Mouse (Mus musculus): Measurements from ENCODE around the gene Cks1b. TPM values are rescaled to one million over a fixed set of nuclear protein-coding genes. Genes with fewer than 3 reads are reported as not detected.

Cks1b gene
- polyA plus RNA-seq (2017; shearing (Covaris generic)), result 10.2 TPM

GRCm38 (mm10) chr3:89418170-89418860 is at the start of gene Cks1b, which contains the start of gene Shc1:
Cks1b (minus strand) TSS chr3:89418383.
Shc1 (plus strand) TSS chr3:89418443.

DNA sequence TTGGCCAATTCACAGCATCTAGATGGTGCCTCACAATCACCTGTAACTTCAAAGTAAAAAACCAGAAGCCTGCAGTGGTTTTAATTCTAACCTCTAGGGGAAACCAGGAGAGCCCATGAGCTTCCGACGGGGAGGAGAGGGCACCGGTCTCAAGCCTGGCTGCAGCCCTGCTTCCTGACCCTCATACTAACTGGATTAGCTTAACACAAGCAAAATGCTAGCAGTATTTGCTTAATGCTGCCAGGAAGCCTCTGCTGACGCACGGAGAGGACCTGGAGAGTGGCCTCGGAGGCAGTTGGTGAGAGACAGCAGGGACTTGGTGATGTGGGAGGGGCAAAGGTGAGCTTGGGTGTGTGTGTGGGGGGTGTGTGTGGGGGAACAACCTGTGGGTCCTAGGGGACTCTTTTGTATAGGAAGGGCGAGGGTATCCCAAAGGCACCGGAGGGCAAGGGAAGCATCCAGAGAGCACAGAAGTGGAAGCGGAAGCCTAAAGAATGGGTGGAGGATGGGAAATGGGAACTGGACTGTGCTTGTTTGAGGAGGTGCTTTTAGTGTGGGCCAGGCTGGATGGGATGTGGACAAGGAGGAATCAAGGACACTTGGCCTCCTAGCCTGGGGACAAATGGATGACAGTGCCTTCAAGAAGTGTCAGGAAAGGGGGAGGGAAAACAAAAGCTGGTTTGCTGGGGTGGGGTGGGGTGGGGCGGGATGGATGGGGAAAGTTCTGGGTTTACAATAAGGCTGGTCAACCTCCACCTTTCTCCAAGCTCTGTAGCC is 36.4 kb upstream of the Cks1b start, which contains the start of gene Pmvk:
Gene Pmvk, plus strand, starts transcription at position 141 of the 777 bp plus-strand sequence.

GRCm38 (mm10) chr3:89436176-89437113 is 18.3 kb upstream of the Cks1b start, which contains the start of gene Pbxip1:
Pbxip1 (plus strand) TSS chr3:89436706.

GRCm38 (mm10) chr3:89430171-89431159 is 12.3 kb upstream of the Cks1b start, which contains the start of gene Pygo2:
Pygo2 (plus strand) TSS chr3:89430214.

DNA sequence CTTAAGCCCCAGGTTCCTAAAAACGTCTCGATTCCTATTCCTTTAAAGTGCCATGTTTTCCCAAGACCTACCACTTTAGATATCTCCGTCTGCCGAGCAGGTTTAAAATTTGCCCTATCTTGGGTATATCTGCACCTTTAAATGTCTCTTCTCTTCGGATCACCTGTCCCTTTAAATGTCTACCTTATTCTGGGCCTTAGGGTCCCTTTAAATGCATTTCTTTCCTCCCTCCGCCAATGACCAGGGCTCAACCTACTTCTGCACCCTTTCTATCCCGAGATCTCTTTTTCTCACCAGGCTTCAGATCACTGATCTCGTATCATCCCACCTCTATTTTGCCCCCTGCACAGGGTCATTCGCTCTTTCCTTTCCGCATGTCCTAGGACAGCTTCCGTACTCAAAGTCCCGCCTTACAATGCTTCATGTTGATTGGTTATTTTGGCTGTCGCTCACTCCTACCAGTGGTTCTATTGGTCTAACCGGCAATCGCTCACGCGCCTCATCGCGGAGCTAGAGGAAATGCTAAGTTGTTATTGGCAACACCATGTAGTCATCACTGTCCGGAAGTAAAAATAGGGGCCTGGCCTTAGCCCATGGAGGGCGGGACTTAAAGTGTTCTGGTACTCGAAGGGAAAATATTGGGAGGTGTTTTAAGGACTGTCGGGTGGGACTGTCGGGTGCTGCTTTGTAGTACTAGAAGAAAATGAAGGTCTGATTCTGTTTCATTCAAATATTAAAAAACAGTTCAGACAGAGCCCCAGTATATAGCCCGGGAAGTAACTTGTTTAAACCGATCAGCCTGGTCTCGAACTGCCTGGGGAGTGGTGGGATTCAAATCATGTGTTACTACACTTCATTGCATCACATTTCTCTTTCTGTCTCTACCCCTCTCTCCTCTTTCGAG is 6.4 kb downstream of the Cks1b start, which contains the start of gene Flad1:
Gene Flad1, minus strand, starts transcription at position 381 of the 904 bp plus-strand sequence.

DNA sequence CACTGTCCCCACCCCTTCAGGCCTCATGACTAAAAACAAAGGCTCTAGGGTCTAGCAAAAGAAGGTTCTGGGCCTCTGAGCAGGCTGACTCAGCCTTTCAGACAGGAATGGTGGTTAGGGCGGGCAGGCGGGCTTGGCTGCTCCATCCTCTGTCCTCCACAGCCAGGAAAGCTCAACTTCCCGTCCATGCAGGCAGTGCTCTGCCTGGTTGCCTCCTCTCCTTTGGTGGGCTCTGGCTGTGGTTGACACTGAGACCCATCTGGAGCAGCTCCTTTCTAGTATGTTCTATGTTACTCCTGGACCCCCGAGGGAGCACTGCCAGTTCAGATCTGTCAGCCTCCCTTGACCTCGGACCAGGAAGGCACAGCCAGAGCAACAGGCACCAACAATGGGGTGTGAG is 15.5 kb downstream of the Cks1b start, which contains the start of gene Lenep:
Gene Lenep, minus strand, starts transcription at position 101 of the 400 bp plus-strand sequence.

DNA sequence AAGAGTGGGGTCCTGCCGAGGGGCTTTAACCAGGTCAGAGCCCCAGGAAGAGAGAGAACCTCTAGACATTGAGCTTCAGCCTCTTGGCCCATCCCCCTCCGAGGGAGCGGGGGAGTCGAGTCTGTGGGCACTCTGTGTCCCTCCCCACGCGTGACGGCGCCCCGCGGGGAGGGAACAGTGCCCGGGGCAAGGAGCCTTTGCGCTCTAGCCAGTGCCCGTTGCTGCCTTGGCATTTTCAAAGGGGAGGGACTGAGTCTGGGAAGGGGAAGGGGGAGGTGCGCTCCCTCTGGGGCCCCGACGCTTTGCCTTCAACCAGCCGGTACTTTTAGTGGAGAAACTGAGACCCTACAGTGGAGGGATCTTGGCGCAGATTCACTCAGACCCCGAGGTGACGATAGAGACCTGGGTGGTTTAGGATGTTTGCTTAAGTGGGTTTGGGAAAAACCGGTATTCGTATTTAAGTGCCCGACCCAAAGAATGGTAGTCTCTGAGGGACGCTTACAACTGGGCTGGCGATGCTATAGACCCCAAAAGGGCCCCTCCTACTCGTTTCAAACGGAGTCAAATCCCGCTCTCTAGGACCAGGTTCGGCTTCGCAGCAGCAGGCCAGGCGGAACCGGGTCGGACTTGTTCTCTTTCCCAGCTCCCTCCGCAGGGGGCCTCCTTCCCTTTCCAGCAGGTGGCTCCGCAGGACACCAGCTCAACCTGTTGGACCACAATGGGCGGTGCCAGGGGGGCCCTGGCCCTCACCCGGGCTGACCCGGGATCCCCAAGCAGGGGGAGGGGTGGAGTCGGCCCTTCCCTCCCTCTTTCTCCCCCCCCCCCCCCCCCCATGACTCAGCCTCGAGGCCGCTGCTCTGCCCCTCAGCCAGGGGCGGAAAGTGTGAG is 23.9 kb downstream of the Cks1b start, which contains the start of gene Zbtb7b:
Gene Zbtb7b, minus strand, starts transcription at position 771 of the 888 bp plus-strand sequence.

Other genes with a start within 250 kb of the Cks1b start
- 240 TPM for gene Scamp3, start 240.9 kb downstream of the Cks1b start, polyA plus RNA-seq (2017; shearing (Covaris generic))
- 102 TPM for gene Fam189b, start 235.2 kb downstream of the Cks1b start, polyA plus RNA-seq (2017; shearing (Covaris generic))
- 106 TPM for gene Gba, start 215.5 kb downstream of the Cks1b start, polyA plus RNA-seq (2017; shearing (Covaris generic))
- gene Thbs3, start 203.2 kb downstream of the Cks1b start, polyA plus RNA-seq (2017; shearing (Covaris generic)), result 2.3 TPM
- 86.4 TPM for gene Mtx1, start 191.3 kb downstream of the Cks1b start, polyA plus RNA-seq (2017; shearing (Covaris generic))
- 12.5 TPM for gene Muc1, start 189.3 kb downstream of the Cks1b start, polyA plus RNA-seq (2017; shearing (Covaris generic))
- gene Krtcap2, start 172.4 kb downstream of the Cks1b start, polyA plus RNA-seq (2017; shearing (Covaris generic)), result 246 TPM
- gene Trim46, start 172.1 kb downstream of the Cks1b start, polyA plus RNA-seq (2017; shearing (Covaris generic)), result 2.6 TPM
- gene Dpm3, start 159.0 kb downstream of the Cks1b start, polyA plus RNA-seq (2017; shearing (Covaris generic)), result 76.3 TPM
- gene Slc50a1, start 147.8 kb downstream of the Cks1b start, polyA plus RNA-seq (2017; shearing (Covaris generic)), result 134 TPM
- not detected for gene Efna1, start 137.2 kb downstream of the Cks1b start, polyA plus RNA-seq (2017; shearing (Covaris generic))
- not detected for gene Efna3, start 95.4 kb downstream of the Cks1b start, polyA plus RNA-seq (2017; shearing (Covaris generic))
- 0.32 TPM for gene Efna4, start 80.4 kb downstream of the Cks1b start, polyA plus RNA-seq (2017; shearing (Covaris generic))
- 18.8 TPM for gene Adam15, start 68.4 kb downstream of the Cks1b start, polyA plus RNA-seq (2017; shearing (Covaris generic))
- 0.16 TPM for gene Dcst2, start 56.4 kb downstream of the Cks1b start, polyA plus RNA-seq (2017; shearing (Covaris generic))
- 0.16 TPM for gene Dcst1, start 53.1 kb downstream of the Cks1b start, polyA plus RNA-seq (2017; shearing (Covaris generic))
- 10.7 TPM for gene Zbtb7b, start 23.6 kb downstream of the Cks1b start, polyA plus RNA-seq (2017; shearing (Covaris generic))
- gene Lenep, start 15.6 kb downstream of the Cks1b start, polyA plus RNA-seq (2017; shearing (Covaris generic)), result not detected
- 32.0 TPM for gene Flad1, start 6.5 kb downstream of the Cks1b start, polyA plus RNA-seq (2017; shearing (Covaris generic))
- gene Shc1, start 60 bp upstream of the Cks1b start, polyA plus RNA-seq (2017; shearing (Covaris generic)), result 71.5 TPM
- gene Pygo2, start 11.8 kb upstream of the Cks1b start, polyA plus RNA-seq (2017; shearing (Covaris generic)), result 47.8 TPM
- gene Pbxip1, start 18.3 kb upstream of the Cks1b start, polyA plus RNA-seq (2017; shearing (Covaris generic)), result 109 TPM
- 7.7 TPM for gene Pmvk, start 36.2 kb upstream of the Cks1b start, polyA plus RNA-seq (2017; shearing (Covaris generic))
- gene Kcnn3, start 101.8 kb upstream of the Cks1b start, polyA plus RNA-seq (2017; shearing (Covaris generic)), result not detected

All from effector memory CD4-positive, alpha-beta T cell, adult 7 months (primary cell).